Mouse (Mus musculus) cerebellum, adult 9-11 months (tissue): ENCODE data around the gene Mgat4a.
"Not testable (repeated sequence)": the region's sequence is repeated elsewhere in the genome, so short reads cannot be mapped to it uniquely, and the experiment has no call there.

Experiments
- DNase-seq: peaks from one replicate; pipeline ENCODE4 v3.0.0; 2022

Gene Mgat4a

DNA sequence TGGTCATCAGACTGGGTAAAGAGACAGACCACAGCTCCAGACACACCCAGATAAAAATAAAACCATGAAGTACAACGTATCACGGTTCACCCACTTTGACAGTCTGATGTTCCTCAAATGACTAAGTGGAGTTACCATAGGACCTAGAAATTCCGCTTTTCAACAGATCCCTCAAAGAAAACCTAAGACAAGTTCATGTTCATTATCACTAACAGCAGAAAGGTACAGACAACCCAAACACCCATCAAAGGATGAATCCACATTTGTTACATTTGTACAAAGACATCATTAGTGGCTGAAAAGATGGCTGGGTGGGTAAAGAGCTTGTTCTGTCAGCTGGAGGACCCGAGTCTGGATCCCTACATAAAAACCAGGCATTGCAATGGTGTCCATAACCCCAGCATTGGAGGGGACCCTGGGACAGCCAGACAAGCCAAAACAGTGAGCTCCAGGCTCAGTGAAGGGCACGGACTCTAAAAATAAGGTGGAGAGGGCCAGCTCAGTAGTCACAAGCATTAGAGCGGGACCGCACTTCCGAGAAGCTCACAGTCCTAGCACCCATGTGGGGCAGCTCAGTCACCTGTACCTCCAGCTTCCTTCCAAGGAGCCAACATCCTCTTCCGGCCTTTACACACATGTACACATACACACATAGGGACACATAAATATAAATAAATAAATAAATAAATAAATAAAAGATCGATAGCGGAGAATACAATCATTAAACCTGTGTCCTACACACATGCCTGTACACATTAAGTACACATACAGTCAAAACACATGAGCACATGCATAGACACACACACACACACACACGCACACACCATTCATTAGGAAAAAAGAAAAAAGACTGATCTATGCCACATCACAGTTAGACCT is 8.9 kb downstream of the Mgat4a start:
- DNase-seq: no peak

- DNase-seq: no peak
These were observed 10.8 kb downstream of the Mgat4a start for GRCm38 (mm10) chr1:37530061-37530460.

DNA sequence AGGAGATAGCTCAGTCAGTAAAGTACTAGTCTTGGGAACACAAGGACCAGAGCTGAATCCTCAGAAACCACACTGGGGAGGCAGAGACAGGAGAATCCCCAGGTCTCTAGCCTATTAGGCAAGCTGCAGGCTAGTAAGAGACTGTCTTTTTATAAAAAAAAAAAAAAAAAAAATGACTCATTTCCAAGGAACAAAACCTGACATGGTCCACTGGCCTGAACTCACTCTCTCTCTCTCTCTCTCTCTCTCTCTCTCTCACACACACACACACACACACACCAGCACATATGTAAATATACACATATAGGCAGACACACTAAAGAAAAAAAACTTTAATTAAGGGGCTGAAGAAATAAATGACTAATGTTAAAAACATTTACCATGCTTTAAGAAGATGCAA is 14.6 kb downstream of the Mgat4a start:
- DNase-seq: no peak

DNA sequence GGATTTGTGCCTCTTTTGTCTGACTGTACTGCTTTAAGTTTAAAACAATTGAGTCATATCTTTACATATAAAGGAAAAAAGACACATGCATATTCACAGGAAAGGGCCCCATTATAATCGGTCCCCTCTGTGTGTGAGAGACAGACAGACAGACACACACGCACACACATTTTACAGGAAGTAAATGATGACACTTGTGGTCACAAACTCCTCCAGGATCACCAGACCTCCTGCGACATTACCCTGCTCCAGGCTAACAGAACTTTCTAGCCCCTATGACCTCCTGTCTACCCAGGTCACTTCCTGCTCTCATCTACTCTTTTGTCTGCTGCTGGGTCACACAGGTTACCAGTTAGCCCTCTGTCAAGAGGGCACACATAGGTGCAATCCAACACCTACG is 16.1 kb downstream of the Mgat4a start:
- no peak for DNase-seq

GRCm38 (mm10) chr1:37524122-37524521 is 16.7 kb downstream of the Mgat4a start:
- not testable (repeated sequence) for DNase-seq

- DNase-seq: not testable (repeated sequence)
These were observed 17.3 kb downstream of the Mgat4a start for GRCm38 (mm10) chr1:37523548-37523947.

GRCm38 (mm10) chr1:37522101-37522500 is 18.7 kb downstream of the Mgat4a start:
- no peak for DNase-seq

DNA sequence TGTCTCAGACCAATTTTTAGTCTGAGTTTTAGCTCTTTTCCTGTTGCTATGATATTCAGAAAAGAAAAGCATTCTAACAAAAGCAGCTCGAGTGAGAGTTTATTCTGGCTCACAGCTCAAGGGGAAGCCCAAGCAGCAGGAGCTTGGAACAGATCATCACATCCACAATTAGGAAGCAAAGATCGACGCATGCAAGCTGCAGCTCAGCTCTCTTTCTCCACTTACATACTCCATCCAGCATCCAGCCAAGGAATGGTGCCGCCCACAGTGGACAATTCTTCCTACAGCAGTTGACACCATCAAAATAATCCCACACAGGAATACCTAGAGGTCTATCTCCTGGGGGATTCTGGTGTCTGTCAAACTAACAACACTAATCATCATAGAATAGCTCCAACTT is 22.0 kb downstream of the Mgat4a start:
- no peak for DNase-seq

DNA sequence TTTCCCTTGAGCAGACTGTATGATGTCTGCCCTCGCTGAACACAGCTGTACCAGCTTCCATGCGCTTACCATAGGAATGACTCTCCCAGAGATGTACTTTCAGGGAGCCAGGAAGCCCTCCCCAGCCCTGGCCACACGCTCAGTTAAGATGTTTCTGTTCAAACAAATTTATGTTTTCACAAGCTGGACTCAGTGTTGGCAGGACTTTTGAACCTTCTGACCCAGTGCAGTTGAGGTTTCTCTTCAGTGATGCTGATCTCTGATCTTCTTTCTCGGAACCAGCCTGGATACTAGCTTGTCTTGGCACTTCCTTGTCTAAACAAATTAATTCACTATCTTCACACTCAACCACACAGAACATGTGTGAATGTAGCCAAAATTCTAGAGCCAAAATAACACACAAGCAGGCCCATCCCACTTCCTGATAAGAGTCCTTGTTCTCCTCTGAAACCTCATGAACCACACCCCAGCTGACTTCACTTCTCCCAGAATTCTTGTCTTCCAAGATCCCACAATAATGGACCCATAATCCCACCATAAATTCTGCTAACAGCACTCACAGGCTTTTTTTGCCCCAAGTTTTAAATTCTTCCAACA is 22.6 kb downstream of the Mgat4a start:
- no peak for DNase-seq

- DNase-seq: peak; percentile 47
These were observed 27.8 kb downstream of the Mgat4a start for GRCm38 (mm10) chr1:37512961-37513431.

DNA sequence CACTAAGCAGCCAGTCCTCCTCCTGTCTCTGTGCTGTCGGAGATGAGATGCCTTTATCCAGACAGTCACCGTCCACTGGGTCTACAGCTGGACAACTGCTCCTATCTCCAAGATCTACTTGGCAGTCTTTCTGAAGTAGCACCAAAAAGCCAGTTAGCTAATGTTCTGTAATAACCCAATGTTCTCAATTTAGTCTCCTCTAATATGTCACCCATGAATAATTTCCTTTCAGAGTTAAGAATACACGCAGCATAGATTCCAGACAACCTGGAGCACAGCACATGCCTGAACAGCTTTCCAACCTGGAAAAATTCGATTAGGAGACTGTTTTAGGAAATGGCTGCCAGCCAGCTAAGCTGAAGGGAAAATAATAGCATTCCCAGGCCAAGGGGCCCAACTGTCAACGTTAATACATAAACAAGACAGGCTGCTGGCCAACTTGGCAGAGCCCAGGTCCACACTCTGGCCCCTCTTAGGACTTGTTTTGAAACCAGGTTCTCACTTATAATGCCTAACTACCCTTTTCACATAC is 28.6 kb downstream of the Mgat4a start:
- peak; percentile 82 for DNase-seq

DNA sequence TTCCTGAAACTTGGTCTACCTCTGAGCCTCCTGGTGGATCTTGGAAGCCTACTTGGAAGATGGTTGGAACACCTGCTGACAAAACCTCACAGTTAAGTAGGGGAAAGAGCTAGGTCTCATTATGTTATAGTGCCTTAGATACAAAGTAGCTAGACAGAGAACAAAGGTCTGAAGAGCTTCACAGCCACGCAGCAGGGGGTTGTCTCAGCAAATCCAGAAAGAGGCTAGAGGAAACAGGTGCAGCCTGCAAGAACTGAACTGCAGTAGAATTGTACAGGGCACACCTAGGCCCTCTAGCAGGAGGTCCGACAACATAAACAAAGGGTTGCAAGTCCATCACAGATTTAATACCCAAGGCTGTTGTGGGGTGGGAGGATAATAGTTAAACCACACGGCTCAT is 30.6 kb downstream of the Mgat4a start:
- no peak for DNase-seq

DNA sequence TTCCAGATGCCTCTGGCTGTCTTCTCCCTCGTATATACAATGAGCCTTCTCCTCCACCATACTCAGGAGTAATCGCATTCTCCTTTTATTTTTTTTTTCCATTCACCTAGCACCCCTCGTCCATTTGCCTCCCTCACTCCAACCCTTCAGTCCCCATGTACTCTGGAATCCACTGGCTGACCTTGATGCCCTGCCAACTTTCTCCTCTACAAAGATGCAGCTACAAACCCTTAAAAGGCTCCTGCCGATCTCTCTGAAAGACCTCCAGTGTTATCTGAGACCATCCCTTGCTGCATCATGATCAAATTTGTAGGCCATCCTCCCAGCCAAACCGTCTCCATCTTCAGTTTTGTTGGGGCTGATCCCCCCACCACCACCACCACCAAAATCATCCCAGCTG is 31.4 kb downstream of the Mgat4a start:
- no peak for DNase-seq

DNA sequence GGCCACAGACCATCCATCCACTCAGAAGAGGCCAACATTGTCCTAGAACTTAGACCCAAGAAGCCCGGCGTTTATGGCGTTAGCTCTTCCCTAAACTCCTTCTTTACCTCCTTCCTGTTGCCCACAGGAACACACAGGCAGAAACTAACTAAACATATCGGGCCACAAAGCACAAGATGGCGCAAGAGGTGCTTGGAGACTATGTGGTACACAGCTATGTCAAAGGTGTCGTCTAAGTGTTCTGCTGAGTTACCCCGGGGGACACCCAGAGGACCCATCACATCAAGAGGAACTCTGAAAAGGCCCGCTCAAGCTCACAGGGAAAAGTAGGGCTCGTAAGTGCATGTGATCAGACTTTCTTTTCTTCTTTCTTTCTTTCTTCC is 35.5 kb downstream of the Mgat4a start:
- DNase-seq: no peak

GRCm38 (mm10) chr1:37504716-37505347 is 36.0 kb downstream of the Mgat4a start:
- DNase-seq: no peak

- no peak for DNase-seq
These were observed 37.2 kb downstream of the Mgat4a start for GRCm38 (mm10) chr1:37503656-37504055.

GRCm38 (mm10) chr1:37502354-37502753 is 38.5 kb downstream of the Mgat4a start:
- no peak for DNase-seq

GRCm38 (mm10) chr1:37500723-37501122 is 40.1 kb downstream of the Mgat4a start:
- DNase-seq: no peak

DNA sequence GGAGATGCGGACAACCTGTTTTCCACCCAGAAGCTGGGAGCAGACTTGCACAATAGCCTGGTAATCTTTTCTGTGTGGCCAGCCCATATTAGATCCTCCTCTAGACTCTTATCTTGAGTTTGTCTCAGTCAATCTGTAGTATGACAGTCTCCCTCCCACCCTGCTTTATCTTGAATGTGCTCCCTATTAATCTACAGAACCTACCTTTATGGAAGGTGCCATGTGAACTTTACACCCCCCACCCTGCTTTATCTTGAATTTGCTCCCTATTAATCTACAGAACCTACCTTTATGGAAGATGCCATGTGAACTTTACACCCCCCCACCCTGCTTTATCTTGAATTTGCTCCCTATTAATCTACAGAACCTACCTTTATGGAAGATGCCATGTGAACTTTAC is 41.4 kb downstream of the Mgat4a start:
- not testable (repeated sequence) for DNase-seq

DNA sequence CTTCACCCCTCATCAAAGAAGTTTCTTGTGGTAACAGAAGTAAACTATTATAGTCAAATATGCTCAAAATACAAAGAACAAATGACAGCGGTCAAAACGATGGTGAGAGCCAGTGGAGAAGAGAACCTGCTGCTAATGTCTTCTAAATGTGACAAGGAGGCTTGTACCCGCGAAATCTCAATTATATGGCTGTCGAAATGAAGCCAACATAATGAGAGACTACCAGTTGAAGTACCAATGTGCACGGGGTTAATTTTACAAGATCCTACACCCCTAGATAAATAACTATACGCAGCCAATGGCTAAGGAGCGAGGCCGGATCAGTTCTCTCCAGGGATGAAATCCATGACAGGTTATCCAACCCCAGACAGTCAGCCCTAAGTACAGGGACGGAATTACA is 41.9 kb downstream of the Mgat4a start:
- DNase-seq: no peak

GRCm38 (mm10) chr1:37496591-37497280 is 44.1 kb downstream of the Mgat4a start:
- DNase-seq: no peak

DNA sequence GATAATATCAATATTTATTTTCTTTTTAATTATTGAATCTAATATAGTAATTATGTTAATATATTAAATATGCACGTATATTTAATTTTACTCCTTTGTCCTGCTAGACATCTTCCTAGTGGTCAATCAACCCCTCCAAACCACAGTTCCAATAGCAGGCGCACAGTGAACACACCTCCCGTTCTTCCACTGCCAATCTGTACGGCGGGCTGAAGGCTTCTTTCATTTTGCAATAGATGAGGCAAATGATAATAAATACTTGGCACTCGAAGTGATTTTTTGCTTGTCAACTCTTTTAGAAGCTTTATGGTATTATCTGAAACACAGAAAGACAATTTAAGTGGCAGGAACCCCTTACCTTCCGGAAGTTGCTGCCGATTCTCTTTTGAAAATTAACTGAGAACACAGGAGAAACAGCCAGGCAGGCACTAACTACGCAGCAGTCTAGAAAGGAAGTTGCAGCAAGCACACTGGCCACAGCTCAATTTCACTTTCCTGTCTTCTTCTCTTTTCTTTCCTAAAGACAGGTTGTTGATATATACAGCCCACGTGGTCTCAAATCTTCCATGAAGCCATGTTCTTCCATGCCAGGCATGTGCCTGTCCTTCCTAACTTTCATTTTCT is 45.0 kb downstream of the Mgat4a start:
- DNase-seq: no peak

DNA sequence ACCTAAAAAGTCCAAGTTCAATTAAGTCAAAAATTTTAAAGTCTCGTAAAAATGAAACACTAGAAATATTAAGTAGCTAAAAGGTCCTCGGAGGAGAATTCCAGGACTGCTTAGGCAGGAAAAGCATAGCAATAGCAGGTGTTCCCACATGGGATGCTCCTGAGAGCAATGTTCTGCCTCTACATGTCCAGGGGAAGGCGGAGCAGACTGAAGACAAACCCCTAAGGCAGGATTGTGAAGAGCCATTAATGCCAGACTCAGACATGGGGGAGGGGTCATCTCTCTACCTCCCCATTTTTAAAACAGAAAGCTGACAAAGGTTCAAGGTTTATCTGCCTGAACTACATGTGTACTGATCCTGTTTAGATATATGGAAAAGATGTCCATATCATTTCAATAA is 45.7 kb downstream of the Mgat4a start:
- DNase-seq: no peak
